Mouse (Mus musculus) ES-E14 (cell line): ENCODE results near the gene Prok1. TPM values are rescaled to one million over a fixed set of nuclear protein-coding genes. Genes with fewer than 3 reads are reported as not detected.

Experiments used
- DNase-seq: peaks from one replicate; pipeline ENCODE4 v3.0.0-alpha.2; 2013; ENCODE audit warnings: low read depth, low spot score
- H3K27ac ChIP-seq: 2 replicates; pipeline ENCODE4 v1.5.1; 2012; ENCODE audit warnings: low read depth, mild to moderate bottlenecking, low read length, moderate library complexity, mixed read lengths; ENCODE audit not compliant: poor library complexity, insufficient read depth, severe bottlenecking
- H3K36me3 ChIP-seq: 2 replicates; pipeline ENCODE4 v1.6.1; 2012; ENCODE audit warnings: mild to moderate bottlenecking, low read length, moderate library complexity, mixed read lengths; ENCODE audit not compliant: control insufficient read depth, poor library complexity, insufficient read depth, severe bottlenecking
- H3K4me1 ChIP-seq, 2 experiments: fragments of 150-350 bp in 1 of 2; sonication (generic) in 1 of 2; 2 replicates each; pipeline ENCODE4 v1.6.1; 2012; ENCODE audit warnings: low read length in 2 of 2, mild to moderate bottlenecking in 1 of 2, mixed read lengths in 1 of 2; ENCODE audit not compliant: control insufficient read depth in 2 of 2, insufficient read depth in 2 of 2, poor library complexity in 1 of 2
- H3K4me3 ChIP-seq, 2 experiments: fragments of 150-350 bp in 1 of 2; sonication (generic) in 1 of 2; 2 replicates each; pipeline ENCODE4 v1.5.1; 2012; ENCODE audit warnings: low read length in 2 of 2, low read depth in 1 of 2, mild to moderate bottlenecking in 1 of 2, mixed read lengths in 1 of 2; ENCODE audit not compliant: insufficient read depth in 1 of 2, poor library complexity in 1 of 2, severe bottlenecking in 1 of 2
- H3K9ac ChIP-seq: 2 replicates; pipeline ENCODE4 v1.6.1; 2012; ENCODE audit warnings: low read depth, mild to moderate bottlenecking, low read length, mixed read lengths; ENCODE audit not compliant: poor library complexity, insufficient read depth, severe bottlenecking
- H3K9me3 ChIP-seq: fragments of 150-350 bp; sonication (generic); 2 replicates; pipeline ENCODE4 v1.6.1; 2012; ENCODE audit warnings: low read depth, mild to moderate bottlenecking, low read length; ENCODE audit not compliant: control insufficient read depth, insufficient read depth
- CHD2 ChIP-seq: IDR thresholded peaks from 2 replicates; pipeline ENCODE4 v1.6.1; 2014; ENCODE audit warnings: mild to moderate bottlenecking, low read depth, low read length, inconsistent platforms
- HCFC1 ChIP-seq: IDR thresholded peaks from 2 replicates; pipeline ENCODE4 v1.6.1; 2012; ENCODE audit warnings: low read length, inconsistent platforms, borderline replicate concordance; ENCODE audit not compliant: insufficient read depth
- MAFK ChIP-seq: IDR thresholded peaks from 2 replicates; pipeline ENCODE4 v1.6.1; 2014; ENCODE audit warnings: mild to moderate bottlenecking, low read depth, low read length, inconsistent platforms; ENCODE audit not compliant: insufficient read depth
- ZC3H11A ChIP-seq: IDR thresholded peaks from 2 replicates; pipeline ENCODE4 v1.6.1; 2012; ENCODE audit warnings: low read depth, mild to moderate bottlenecking, inconsistent platforms, low read length, borderline replicate concordance
- ZNF384 ChIP-seq: IDR thresholded peaks from 2 replicates; pipeline ENCODE4 v1.6.1; 2012; ENCODE audit warnings: low read depth, low read length, inconsistent platforms
- in situ Hi-C, 2 experiments: fragments of 600-800 bp; cut with MboI; formaldehyde crosslinking; loops; one replicate each; pipeline ENCODE4 v1.15.1; 2025; ENCODE audit warnings: low sequenced_read_pairs in 2 of 2, inconsistent platforms in 1 of 2; ENCODE audit not compliant: unreplicated experiment in 2 of 2
- total RNA-seq: library from RNA; depleted of rRNA; stranded (reverse); fragments of 300-350 nt; gene quantifications from 2 replicates; pipeline ENCODE4 v1.2.3, GENCODE M21; 2012

Gene Prok1
- total RNA-seq, 1 experiment: not detected

GRCm38 (mm10) chr3:107229822-107230221 is 9.7 kb downstream of the Prok1 start:
- no peak for DNase-seq
- TF ChIP-seq CHD2 (no peak), ZC3H11A (no peak), HCFC1 (no peak), ZNF384 (no peak), MAFK (no peak)
- in situ Hi-C loops: loop anchor here (10.0 to 25.0 kb wide), 3 partner anchors 232 to 345 kb away; partner anchors contain the start of gene Kcnc4 (in 1 of the 2)
- H3K4me1 ChIP-seq: no peaks in the 10 kb centered on the region
- H3K4me3 ChIP-seq: no peak overlapping the region
- H3K9ac ChIP-seq: no peak overlapping the region
- H3K9me3 ChIP-seq: no peaks in the 10 kb centered on the region
- no peaks in the 10 kb centered on the region for H3K36me3 ChIP-seq
- no peak overlapping the region for H3K27ac ChIP-seq

DNA sequence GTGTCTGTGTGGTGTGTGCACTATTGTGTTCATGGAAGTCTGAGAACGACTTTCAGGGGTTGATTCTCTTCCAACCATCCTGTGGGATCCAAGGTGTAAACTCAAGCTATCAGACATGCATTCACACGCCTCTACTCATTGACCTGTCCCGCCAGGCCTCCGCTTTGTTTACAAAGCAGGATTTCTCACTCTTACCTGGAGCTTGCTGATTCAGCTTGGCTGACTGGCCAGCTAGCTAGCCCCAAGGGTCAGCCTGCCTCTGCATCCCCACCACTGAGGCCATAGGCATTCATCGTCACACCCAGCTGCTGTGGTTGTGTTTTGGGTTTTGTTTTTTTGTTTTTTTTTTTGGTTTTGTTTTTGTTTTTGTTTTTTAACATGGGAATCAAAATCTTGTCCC is 10.3 kb downstream of the Prok1 start:
- in situ Hi-C loops: loop anchor here in 1 of 2 experiments (25.0 kb wide), 1 partner anchor 233 kb away; the partner anchor contains the start of gene Kcnc4

DNA sequence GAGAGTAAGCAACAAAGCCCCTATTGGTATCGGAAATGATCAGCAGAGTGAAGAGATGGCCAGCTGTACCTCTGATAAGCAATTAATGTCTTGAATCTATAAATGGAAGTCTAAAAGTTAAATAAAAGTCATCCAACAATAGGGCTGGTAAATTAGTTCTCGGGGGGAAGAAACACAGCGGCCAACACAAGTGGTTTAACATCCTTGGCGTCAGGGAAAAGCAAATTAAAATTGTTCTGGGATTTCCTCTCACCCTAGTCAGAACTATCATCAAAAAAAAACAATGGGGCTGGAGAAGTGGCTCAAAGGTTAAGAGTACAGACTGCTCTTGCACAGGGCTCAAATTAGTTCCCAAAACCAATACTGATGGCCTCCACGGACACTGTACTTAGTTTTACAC is 13.7 kb downstream of the Prok1 start:
- H3K9ac ChIP-seq: no peak overlapping the region
- no peaks in the 10 kb centered on the region for H3K4me1 ChIP-seq
- H3K36me3 ChIP-seq: no peaks in the 10 kb centered on the region
- no peak overlapping the region for H3K4me3 ChIP-seq
- DNase-seq: no peak
- no peak overlapping the region for H3K27ac ChIP-seq
- in situ Hi-C loops: loop anchor here in 1 of 2 experiments (25.0 kb wide), 1 partner anchor 236 kb away; the partner anchor contains the start of gene Kcnc4
- TF ChIP-seq ZNF384: no peak
- TF ChIP-seq MAFK: no peak
- TF ChIP-seq CHD2: no peak
- TF ChIP-seq HCFC1: no peak
- TF ChIP-seq ZC3H11A: no peak
- no peaks in the 10 kb centered on the region for H3K9me3 ChIP-seq

More for the DNA sequence above, 10.3 kb downstream of the Prok1 start:
- TF ChIP-seq ZC3H11A (no peak), HCFC1 (no peak), ZNF384 (no peak), MAFK (no peak), CHD2 (no peak)
- Histone ChIP-seq H3K4me1 (no peaks in the 10 kb centered on the region), H3K27ac (no peak overlapping the region), H3K4me3 (no peak overlapping the region), H3K9me3 (no peaks in the 10 kb centered on the region), H3K9ac (no peak overlapping the region), H3K36me3 (no peaks in the 10 kb centered on the region)
- no peak for DNase-seq

- H3K9ac ChIP-seq: no peak overlapping the region
- H3K4me1 ChIP-seq: no peaks in the 10 kb centered on the region
- no peaks in the 10 kb centered on the region for H3K9me3 ChIP-seq
- no peaks in the 10 kb centered on the region for H3K36me3 ChIP-seq
- H3K27ac ChIP-seq: no peak overlapping the region
- no peak overlapping the region for H3K4me3 ChIP-seq
- no peak for DNase-seq
- TF ChIP-seq ZNF384 (no peak), ZC3H11A (no peak), HCFC1 (no peak), MAFK (no peak), CHD2 (no peak)
- in situ Hi-C loops: no loop called here
These were observed 16.3 kb downstream of the Prok1 start for GRCm38 (mm10) chr3:107223230-107223629.

DNA sequence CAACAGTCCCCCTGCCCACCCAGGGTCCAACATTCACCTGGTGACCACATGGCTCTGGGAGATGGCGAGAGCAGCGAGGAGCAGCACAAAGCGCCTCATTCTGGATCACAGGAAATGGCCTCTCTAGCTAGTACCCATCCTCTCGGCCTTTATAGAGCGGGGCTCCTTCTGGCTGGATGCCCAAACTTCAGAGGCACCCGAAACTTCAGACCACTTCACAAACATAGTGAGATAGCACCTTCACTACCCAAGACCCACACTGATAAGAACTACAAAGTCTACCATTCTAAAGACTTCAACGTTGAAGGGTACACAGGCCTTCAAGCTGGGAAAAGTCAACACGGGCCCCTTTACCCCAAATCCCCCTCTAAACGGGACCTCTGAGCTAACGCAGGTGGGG is 17.9 kb downstream of the Prok1 start, which contains the start of gene Cym:
TSS of gene Cym (minus strand) at position 125 of the 400 bp plus-strand sequence.
- in situ Hi-C loops: no loop called here
- no peaks in the 10 kb centered on the region for H3K36me3 ChIP-seq
- no peak for DNase-seq
- no peak within 1 kb of the TSS for H3K9ac ChIP-seq
- no peak within 1 kb of the TSS for H3K4me3 ChIP-seq
- TF ChIP-seq HCFC1 (no peak), ZNF384 (no peak), CHD2 (no peak), MAFK (no peak), ZC3H11A (no peak)
- no peaks in the 10 kb centered on the region for H3K9me3 ChIP-seq
- no peaks in the 10 kb centered on the region for H3K4me1 ChIP-seq
- no peak within 1 kb of the TSS for H3K27ac ChIP-seq
